ENCODE assay signal across 8 mouse cellular contexts in genomic region chr1:21960421-21961250, GRCm38 (mm10). TPM values are rescaled to one million over a fixed set of nuclear protein-coding genes. Genes with fewer than 3 reads are reported as not detected.
DNase-seq lines count a peak whose midpoint lies in the region; ATAC-seq and TF ChIP-seq lines count a peak whose summit lies in the region.

No protein-coding gene starts in this region.

- 1% methylated on average over 48 of the region's 48 CpGs for WGBS in embryonic facial prominence, embryonic 15.5 days

- H3K36me3 ChIP-seq in embryonic facial prominence, embryonic 15.5 days: no peaks in the 10 kb centered on the region

- intact Hi-C loops in heart, postnatal 10 days (cut with DNase I): loop anchor here (2.0 to 10.0 kb wide), 4 partner anchors 126 to 542 kb away; no protein-coding TSS in a partner anchor
- intact Hi-C loops in left cerebral cortex, adult 2 months (cut with DNase I): loop anchor here (2.0 to 10.0 kb wide), 7 partner anchors 158 to 498 kb away; no protein-coding TSS in a partner anchor

- H3K4me3 ChIP-seq in embryonic facial prominence, embryonic 15.5 days (replicated peaks): peak overlapping the region; percentile 64
- peak overlapping the region; percentile 78 for H3K4me3 ChIP-seq in left cerebral cortex, adult 2 months

- no peaks in the 10 kb centered on the region for H3K27me3 ChIP-seq in embryonic facial prominence, embryonic 15.5 days

- 0 out of 2 replicates have a peak overlapping the region, but pooled peaks have one; percentile 25 for H3K27ac ChIP-seq in embryonic facial prominence, embryonic 15.5 days (replicated peaks)
- H3K27ac ChIP-seq in left cerebral cortex, adult 2 months: peak overlapping the region; percentile 94

- ATAC-seq in CD4-positive, CD25-positive, alpha-beta regulatory T cell, adult 4 months: peak; percentile 36
- ATAC-seq in embryonic facial prominence, embryonic 15.5 days (ENCODE audit: insufficient number of reproducible peaks, low FRiP score, low TSS enrichment, low read depth): peak; percentile 58
- no peak for ATAC-seq in erythroid progenitor cell, adult 5-6 weeks (replicated peaks; ENCODE audit: low FRiP score, poor library complexity, severe bottlenecking)

- no peaks in the 10 kb centered on the region for H3K9me3 ChIP-seq in embryonic facial prominence, embryonic 15.5 days (replicated peaks)

- H3K9ac ChIP-seq in embryonic facial prominence, embryonic 15.5 days: peak overlapping the region; percentile 37

- H3K4me2 ChIP-seq in embryonic facial prominence, embryonic 15.5 days (replicated peaks): peak overlapping the region; percentile 87

- DNase-seq in 416B (ENCODE audit: low read depth): peak; percentile 95
- peak; percentile 43 to 54 for DNase-seq in heart, postnatal 10 days
- DNase-seq in left cerebral cortex, adult 2 months (ENCODE audit: extremely low spot score in 1 of 2, low spot score in 2 of 2): peak; percentile 49 to 51
- peak; percentile 19 to 34 for DNase-seq in lung, postnatal 4 days
- DNase-seq in skeletal muscle tissue, adult 2 months (ENCODE audit: low read depth, low spot score): peak; percentile 12

- TF ChIP-seq CTCF in left cerebral cortex, adult 2 months (IDR thresholded peaks at IDR 0.05): no peak

- peaks cover 18% of the 10 kb centered on the region for H3K4me1 ChIP-seq in embryonic facial prominence, embryonic 15.5 days

RNA-seq across cellular contexts. Expression of gene Kcnq5, which starts 1.1 kb away (rescaled TPM):
- polyA plus RNA-seq in CD4-positive, CD25-positive, alpha-beta regulatory T cell, adult 4 months (2017; shearing (Covaris generic)): 1 to 10 TPM; 3.6 to 4.3 TPM
- 1.8 and 1.9 TPM in 2 replicates for polyA plus RNA-seq in embryonic facial prominence, embryonic 15.5 days (2015; fragmentation: Nextera tagmentation; extraction: Ambion mirVana)
- 1 to 10 TPM; 6.5 to 6.8 TPM for total RNA-seq in heart, postnatal 10 days (2021)
- 10 to 100 TPM; 81.3 to 81.5 TPM for total RNA-seq in left cerebral cortex, adult 2 months (2021)
- total RNA-seq in erythroid progenitor cell, adult 5-6 weeks (2015; ENCODE audit: low replicate concordance): 1.8 and 2.9 TPM in 2 replicates
- 0.13 and 2.1 TPM in 2 replicates for total RNA-seq in erythroid progenitor cell, adult 5-6 weeks (2017; ENCODE audit: low replicate concordance)

Comparison
In these comparisons a context has a peak if more than half of its experiments do, and no peak if none do; other contexts are left out.
1. DNase-seq: peak in every context shown above with its lines; median percentile 95 in 416B; 50 in left cerebral cortex, adult 2 months; 48 in heart, postnatal 10 days; 26 in lung, postnatal 4 days; 12 in skeletal muscle tissue, adult 2 months.
2. RNA of gene Kcnq5, which starts 1.1 kb away (total RNA-seq): 81.3 to 81.5 TPM in left cerebral cortex, adult 2 months; 6.5 to 6.8 TPM in heart, postnatal 10 days and 0.13 to 2.9 TPM in erythroid progenitor cell, adult 5-6 weeks; every median in the first group is over 10 times any median in the second.